Mouse (Mus musculus) fat pad, adult 2 months (tissue): ENCODE data around the gene Sox14.

ENCODE experiments used
- DNase-seq: peaks from one replicate; pipeline ENCODE4 v3.0.0-alpha.2; 2011; ENCODE audit warnings: low read depth, low spot score; ENCODE audit errors: extremely low read depth

Sox14 gene

DNA sequence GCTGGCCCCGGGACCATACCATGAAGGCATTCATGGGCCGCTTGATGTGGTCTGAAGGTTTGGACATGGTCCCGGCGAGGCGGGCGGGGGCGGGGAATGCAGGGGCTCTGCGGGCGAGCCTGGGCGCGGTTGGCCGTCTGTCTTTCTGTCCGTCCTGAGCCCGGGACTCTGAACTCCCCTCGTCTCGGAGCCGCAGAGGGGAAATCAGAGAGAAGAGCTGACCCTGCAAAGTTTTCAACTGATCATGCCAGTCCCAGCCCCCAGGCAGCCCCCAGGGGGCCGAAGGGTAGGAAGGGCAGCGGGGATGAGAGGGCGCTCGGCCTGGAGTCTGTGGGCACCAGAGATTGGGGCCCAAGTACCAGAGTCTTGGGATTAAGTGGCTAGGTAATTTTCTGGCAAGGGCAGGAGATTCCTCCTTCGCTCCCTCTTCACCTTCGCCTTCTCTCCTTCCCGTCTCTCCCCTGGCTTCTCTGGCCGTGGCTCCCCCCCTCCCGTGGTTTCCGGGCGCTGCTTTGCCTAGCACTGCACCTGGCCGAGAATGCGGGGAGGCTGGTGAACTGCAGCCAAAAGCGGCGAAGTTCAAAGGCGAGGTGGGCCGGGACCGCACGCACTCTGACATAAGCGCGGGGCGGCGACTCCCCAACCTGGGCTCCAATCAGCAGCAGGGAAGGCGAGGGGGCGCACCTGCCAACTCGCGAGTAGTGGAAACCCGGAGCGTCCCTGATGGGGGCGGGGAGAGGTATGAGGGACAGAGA lies at the start of gene Sox14:
Sox14 (minus strand) TSS at position 553 of the 755 bp plus-strand sequence.
- DNase-seq, result no peak

DNA sequence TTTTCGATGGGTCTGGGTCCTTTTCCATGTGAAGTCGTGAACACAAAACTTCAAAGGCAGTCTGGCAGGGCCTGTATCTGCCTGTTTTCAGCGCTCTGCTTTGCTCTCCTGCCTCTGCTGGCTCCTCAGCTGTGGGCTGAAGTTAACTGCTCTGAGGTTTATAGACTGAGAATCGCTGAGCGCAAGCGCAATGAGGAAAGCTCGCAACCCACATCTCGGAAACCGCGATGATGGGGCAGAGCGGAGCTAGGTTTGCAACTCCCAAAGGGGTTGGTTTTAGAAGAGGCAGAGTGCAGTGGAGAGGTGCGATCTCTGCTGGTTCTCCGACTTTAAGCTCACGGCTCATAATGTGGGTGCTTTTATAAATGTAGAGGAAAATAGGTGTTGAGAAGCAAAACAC lies 3.3 kb upstream of the Sox14 start:
- no peak for DNase-seq

DNA sequence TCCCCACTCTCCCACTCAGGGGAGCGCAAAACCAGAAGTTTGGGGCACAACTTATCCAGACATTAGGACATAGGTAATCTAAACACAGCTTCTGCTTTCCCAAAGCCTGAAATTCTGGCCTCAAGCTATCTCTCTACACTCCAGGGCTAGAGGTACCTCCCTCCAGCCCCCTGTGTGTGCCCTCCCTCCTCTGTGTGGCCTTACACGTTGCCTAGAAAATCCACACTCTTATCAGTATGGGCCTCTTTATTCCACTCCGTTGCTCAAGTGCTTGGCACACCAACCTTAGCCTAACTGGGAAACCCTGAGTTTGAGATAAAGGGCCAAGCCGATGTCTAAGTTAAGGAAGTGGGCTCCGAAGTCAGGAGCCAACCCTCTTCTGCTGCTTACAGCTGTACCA lies 2.6 kb upstream of the Sox14 start:
- DNase-seq, result no peak

DNA sequence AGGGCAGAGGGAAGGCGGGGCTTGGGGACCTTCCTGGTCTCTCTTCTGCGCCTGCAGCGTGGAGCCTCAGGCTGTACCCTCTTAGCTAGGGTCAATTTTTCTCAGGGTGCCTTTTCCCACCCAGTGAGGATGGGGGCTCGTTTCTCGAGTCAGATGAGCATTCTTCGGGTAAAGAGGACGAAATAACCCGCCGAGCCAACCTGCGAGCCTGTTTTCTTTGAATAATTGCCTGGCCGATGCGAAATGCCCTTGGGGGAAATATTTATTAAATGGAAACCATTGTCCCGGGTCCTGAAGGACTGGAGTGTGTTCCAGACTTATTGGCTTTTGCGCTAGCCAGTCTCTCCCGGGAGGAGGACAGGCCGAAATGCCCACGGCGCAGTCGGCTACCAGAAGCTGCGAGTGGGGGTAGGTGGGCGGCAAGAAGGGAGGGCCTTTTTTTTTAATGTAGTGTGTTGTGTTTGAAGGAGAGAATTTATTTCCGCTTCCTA lies 1.1 kb upstream of the Sox14 start:
- DNase-seq, result no peak

DNA sequence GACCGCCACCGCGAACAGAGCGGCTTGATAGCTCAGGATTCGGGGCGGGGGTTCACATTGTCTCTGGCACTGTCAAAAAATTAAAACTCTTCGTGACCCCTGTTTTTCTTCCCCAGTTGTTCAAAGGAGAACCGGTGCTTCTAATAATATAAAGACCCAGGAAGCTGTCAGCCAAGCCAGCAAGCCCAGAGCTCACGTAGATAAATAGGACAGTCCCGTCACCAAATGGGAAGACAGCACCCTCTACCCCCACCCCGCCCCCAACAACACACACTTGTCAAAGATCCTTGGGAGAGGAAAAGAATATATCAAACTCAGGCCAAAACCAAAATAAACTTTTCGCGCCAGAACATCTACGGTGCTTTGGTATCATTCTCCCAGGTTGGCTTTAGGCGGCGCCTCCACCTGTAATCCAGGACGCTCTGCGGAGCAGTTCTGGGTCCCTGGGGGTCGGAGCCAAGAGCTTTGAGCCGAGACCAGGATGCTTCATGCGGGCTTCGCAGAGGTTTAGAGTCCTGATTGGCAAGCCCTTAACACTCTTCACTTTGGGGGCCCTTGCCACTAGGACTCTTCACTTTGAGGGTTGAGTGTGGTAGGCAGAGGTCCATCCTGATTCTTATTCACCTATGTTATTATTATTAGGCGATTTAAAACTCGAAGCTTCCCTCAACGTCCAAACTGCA lies 544 bp upstream of the Sox14 start:
- DNase-seq, result no peak

DNA sequence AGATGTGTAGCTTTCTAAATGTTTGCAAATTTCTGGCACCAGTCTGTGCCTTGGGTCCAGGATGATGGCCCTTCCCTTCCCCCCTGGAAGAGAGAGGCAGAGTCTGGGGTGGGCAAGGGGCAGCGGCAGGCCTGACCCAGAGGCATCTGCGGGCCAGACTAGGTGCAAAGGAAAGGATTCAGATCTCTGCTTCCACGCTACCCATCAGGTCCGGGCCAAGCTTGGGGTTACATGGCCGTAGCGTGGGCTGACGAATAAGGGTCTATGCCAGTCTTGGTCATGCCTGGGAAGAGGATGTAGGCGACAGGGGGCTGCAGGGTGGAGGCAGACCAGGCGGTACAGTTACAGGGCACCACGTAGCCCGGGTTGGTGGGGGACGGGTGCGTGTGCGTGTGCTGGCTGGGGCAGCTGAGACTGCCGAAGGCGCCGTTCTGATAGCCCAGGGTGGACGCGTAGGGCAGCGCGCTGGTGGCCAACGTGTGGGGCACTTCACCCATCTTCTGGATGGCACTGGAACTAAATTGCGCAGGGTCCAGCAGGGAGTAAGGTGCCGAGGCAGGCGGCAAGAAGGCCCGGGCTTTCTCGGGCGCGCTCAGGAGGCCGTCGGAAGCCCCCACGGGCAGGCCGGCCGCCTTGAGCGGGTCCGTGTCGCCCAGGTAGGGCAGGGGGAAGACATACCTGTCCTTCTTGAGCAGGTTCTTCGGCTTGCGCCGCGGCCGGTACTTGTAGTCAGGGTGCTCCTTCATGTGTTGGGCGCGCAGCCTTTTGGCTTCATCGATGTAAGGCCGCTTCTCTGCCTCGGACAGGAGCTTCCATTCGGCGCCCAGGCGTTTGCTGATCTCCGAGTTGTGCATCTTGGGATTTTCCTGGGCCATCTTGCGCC lies 994 bp downstream of the Sox14 start:
- no peak for DNase-seq

DNA sequence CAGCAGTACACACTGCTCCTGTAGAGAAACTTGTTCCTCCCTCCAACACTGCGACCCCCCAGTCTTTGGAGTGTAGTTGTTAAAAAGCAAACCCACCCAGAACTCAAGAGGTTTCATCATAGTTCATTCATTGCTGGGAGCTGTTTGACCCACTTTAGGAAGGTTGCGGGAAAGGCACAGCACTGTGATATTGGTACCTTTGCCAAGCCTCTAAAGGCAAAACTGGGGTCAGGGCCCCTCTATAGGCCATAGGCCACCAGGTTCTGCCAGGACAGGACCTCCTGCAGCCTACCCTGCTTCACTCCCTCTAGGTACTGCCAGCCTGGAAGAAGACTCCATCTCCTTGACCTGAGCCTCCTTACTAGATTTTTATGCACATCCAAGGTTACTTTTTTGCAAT lies 2.2 kb downstream of the Sox14 start:
- no peak for DNase-seq

DNA sequence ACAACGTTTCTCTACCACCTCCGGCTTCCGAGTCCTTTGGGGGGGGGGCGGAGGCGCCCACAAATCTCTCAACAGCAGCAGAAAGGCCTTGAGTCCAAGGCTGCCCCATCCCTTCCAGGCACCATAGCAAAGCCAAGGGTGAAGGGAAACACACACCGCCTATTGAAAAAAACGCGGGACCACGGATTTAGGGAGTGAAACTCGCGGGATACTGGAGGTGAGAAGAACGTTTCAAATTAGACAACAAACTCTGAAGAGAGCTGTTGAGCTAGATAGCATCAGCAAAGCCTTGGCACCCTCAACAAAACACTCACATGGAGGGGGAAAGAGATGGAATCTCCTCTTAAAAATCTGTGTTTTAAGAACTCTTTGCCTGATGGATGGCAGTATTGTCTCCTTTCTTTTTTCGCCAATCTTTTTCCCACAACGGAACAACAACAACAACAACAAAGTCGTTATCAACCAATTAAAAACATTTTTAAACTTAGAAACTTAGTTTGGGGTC lies 2.8 kb downstream of the Sox14 start:
- DNase-seq, result no peak

DNA sequence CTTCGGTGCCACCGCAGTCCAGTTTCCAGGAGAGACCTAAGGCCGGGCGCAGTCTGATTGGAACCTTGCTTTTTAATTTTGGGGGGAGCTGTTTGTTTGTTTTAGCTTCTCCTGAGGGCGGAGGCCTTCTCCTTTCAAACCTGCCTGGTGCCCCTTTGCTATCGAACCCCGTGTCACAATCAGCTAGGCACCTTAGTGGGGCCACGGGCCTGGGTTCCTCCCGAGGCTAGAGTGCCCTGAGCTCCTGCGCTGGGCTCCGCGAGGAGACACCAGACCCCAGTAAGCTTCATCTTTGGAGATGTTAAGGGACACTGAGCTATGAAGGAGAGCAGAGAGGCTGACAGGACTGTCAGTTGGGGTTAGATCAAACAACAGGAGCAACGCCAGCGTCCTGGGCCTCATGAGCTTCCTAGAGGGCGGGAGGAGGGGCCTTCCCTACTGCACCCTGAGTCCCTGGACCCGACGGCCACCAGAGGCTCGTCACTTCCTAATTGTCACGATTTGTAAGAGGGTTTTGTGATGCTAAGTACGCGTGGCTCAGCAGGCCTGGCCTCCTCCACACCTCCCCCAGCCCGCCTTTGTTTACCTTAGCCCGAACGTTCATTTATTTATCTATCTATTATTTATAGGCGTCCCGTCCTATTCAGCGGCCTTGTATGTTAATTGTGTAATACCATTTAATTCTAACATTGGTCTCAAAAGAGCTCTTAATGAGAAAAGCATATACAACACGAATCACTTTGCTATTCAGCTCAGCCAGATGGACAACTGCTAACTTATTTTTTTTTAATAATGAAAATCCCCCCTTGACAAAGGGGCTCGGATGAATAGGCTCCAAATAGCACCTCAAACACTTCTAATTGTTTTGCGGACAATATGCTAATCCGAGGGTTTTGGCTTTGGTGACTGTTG lies 3.5 kb downstream of the Sox14 start:
- DNase-seq, result no peak

DNA sequence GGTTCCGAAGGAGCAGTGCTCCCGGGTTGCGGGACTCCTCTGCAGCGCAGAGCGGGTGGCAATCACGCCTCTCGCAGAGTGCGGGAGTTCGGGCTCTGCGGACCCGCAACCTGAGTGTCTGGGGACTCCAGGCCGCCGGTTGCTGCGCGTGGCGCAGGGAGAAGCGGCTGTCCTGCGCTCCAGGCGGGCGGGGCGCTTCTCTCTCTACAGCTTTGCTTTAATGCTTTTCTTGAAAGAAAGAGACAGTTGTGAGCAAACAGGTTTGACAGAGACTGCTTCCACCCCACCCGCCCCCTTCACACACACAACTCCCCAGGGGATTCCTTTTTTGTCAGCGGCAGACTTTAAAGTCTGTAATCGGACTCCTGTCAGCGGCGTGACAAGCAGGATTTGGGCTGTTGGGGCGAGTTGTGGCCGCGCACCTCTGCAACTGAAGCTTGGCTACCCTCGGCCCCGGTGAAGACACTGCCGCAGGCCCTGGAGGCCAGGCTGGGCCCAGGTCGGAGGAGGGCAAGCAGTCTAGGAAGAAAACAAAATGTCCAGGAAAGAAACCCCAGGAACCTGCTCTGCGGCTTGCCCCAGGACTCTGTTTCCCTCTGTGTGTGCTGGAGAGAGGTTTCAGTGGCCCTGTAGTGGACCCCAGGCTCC lies 4.3 kb downstream of the Sox14 start:
- no peak for DNase-seq

DNA sequence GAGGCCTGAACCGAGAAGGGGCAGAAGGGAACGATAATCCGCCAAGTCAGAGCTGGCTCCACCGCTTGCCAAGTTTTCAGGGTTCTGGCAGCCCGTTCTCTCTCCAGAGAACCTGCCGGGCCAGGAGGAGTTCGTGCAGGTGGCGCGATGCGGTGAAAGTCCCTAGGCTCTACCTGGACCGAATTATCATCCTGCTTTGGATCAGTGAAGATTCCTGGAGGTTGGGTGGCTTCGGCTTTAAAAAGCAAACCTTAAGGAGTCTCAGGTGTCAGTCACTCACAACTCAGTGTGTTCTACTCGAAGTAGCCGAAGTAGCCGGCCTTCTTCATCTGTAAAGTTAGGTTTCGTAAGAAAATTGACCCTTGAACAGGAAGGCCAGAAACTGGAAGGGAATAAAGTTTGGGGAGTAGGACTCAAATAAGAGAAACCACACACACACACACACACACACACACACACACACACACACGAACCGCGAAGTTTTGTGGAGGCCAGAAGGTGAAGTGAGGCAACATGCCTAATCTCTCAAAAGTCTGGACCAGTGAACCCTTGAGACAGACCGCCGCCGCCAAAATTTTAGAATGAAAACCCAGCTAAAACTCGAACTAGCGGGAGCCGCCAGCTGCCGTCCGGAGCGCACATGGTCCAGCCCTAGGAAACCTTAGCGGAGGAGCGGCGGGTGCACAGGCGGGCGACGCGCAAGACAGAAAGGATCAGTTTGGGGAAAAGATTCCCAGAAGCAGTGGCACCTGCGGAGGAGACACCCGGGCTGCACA lies 5.0 kb downstream of the Sox14 start:
- no peak for DNase-seq

DNA sequence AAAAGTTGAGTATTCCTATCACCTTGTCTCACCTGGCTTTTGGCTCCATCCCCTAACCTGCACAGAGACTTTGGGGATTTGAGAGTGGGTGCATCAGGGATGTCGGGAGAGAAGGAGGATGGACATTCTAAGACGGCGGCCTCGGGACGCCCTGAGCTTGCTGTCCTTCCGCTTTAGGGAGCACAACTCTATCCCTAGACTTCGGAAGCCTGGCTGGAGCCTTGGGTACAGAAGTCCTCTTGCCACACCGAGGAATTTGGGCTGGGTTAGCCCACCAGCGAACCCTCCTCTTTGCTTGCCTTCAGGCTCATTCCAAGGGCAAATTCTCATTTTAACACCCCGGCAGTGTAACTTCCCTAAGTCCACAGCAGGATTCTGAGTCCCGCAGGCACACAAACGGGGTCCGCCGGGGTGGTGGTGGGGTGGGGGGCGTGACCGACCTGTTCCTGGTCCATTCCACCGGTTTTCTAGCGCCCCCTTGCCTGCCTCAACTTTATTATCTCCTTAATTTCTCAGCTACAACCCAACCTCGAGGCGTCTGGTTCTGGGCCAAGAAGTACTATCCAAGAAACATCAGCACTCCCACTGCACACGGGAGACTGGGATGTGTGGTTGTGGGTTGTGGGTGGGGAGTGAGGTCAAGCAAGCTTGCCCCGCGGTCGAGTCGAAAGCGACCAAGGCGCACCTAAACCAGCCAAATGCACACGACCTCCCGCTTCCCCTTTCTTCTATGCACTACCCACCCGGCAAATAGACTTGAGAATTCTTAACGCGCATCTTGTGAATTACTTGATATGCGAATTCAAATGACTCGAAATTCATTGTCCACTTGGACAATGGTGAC lies 5.8 kb downstream of the Sox14 start:
- no peak for DNase-seq

DNA sequence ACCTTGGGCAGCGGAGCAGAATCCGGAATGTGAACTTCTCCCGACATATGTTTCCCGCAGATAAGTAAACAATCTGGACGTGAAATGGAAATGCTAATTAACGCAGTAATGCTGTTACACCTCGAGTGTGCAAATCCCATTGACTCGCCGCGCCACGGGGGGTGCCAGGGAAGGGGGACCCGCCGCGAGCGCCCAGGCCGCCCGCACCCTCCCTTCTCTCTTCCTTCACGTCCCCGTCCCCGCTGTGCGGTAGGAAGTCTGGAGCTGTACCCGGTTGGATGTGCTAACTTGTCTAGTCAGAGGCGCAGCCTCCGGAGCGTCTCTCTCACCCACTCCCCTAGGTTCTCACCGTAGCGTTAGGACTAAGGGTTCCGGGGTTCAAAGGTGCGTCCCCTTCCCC lies 6.7 kb downstream of the Sox14 start:
- no peak for DNase-seq

DNA sequence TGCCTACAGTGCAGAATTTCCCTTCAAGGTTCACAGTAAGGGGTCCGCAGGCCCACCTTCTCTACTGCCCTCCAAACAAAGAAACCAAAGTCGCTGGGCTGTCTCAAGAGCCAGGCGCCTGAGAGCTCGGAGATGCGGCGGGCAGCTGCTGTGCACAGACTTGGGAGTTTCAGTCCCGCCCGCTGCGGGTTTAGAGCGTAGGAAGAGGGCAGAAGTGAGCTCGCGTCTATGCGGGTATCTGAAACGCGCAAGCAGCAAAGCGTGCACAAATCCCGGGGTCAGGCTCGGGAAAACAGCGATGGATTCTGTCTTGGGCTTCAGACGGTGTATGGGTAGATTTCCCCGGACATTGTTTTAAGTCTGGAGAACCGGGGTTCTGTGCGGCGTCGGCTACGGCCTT lies 7.4 kb downstream of the Sox14 start:
- DNase-seq, result no peak

DNA sequence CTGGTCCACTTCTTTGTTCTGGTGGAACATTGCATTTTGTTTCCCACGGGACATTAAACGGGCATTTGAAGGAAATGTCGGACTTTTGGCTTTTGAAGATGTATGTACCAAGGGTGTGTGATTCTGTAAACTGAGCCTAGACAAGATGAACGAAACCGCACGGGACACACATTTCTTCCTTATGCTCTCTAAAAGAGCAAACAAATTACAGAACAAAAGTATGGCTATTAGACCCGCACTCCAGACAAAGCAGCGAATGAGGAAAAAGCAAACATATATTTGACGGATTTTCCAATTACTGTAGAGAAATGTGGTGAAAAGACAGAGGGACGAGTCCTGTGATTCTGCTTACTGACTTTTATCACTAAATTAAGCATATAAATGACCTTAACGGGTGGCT lies 7.9 kb downstream of the Sox14 start:
- no peak for DNase-seq

DNA sequence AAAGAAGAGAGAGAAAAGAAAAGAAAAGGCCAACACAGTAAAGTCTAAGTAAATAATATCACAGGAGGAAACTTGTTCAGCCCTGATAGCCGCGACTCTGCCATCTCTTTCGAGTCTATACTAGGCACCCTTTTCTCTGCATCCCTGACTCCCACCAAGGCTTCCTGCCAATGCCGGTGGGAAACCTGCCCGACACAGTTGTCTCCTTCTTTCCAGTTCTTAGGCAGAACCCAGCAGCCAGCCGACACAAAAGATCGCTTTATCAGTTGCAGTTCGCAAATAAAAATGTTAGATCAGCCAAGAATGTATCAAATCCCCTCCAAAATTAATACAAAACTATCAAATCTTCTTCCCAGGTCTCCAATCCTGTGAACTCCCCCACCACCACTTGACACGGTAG lies 13.0 kb downstream of the Sox14 start:
- DNase-seq, result no peak

DNA sequence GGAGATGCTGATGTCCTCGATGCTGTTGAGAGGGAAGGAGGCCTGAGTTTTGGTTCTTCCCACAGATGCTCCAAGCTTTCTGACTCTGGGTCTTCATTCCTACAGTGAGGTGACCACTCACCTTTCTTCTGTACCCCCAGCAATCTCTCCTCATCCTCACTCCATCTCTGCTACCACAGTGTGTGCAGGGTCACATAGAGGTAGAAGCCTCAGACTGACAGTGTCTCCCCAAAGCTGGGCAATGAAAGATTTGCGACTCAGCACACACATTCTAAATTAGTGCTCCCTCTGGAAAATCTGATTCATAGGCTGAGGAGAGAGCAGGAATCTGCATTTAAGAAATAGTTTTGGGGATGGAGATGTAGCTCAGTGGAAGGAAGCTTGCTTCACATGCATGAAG lies 21.5 kb downstream of the Sox14 start:
- DNase-seq, result no peak

DNA sequence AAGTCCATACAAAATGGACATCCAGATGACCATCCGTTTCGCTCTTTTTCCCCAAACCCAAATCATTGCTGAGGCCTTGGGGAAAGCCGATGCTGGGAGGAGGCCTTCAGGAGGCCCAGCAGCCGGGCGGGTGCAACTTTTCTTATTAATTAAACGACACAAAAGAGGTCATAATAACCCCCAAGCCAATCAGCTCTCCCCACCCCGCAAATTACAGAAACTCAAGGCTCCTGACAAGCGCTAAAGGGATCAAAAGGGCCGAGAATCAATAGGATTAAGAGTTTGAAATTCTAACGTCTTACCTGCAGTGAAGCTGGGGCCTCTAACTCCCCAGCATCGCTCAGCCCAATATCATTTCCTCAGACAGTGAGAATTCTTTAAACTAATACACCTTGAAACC lies 22.6 kb downstream of the Sox14 start:
- DNase-seq, result no peak
